Mouse (Mus musculus) forebrain, embryonic 10.5 days (tissue): Measurements from ENCODE around the gene Sestd1. TPM values are rescaled to one million over a fixed set of nuclear protein-coding genes. Genes with fewer than 3 reads are reported as not detected.

Experiments used
- DNase-seq: peaks from one replicate; pipeline ENCODE4 v3.0.0-alpha.2; 2017; ENCODE audit warnings: low spot score; ENCODE audit errors: extremely low spot score
- H3K27ac ChIP-seq: fragments of 300-500 bp; sonication (generic); 2 replicates; pipeline ENCODE4 v1.5.1; 2016; ENCODE audit warnings: mild to moderate bottlenecking
- H3K27me3 ChIP-seq: fragments of 300-500 bp; sonication (generic); 2 replicates; pipeline ENCODE4 v1.6.1; 2016; ENCODE audit warnings: mild to moderate bottlenecking; ENCODE audit not compliant: poor library complexity, severe bottlenecking
- H3K36me3 ChIP-seq: fragments of 300-500 bp; sonication (generic); replicated peaks from 2 replicates; pipeline ENCODE4 v1.6.1; 2016; ENCODE audit warnings: mild to moderate bottlenecking, moderate library complexity
- H3K4me1 ChIP-seq: fragments of 300-500 bp; sonication (generic); 2 replicates; pipeline ENCODE4 v1.6.1; 2016
- H3K4me3 ChIP-seq: fragments of 300-500 bp; sonication (generic); 2 replicates; pipeline ENCODE4 v1.5.1; 2016; ENCODE audit warnings: mild to moderate bottlenecking, moderate library complexity
- H3K9me3 ChIP-seq: fragments of 300-500 bp; sonication (generic); 2 replicates; pipeline ENCODE4 v1.6.1; 2016; ENCODE audit warnings: mild to moderate bottlenecking, moderate library complexity
- WGBS: fragments of 180-500 bp; shearing (Covaris S2); methylation state at CpG from one replicate; pipeline ENCODE4 v1.1.7; 2016; 5-methylcytosine and 5-hydroxymethylcytosine counted together
- polyA plus RNA-seq: library from polyadenylated mRNA; unstranded; fragments of >200 nt; fragmentation: Nextera tagmentation; extraction: Ambion mirVana; gene quantifications from 2 replicates; pipeline ENCODE4 v1.2.1, GENCODE M21; 2016

Gene Sestd1
- polyA plus RNA-seq, 1 experiment from 2014 or later, result 16.6 TPM

DNA sequence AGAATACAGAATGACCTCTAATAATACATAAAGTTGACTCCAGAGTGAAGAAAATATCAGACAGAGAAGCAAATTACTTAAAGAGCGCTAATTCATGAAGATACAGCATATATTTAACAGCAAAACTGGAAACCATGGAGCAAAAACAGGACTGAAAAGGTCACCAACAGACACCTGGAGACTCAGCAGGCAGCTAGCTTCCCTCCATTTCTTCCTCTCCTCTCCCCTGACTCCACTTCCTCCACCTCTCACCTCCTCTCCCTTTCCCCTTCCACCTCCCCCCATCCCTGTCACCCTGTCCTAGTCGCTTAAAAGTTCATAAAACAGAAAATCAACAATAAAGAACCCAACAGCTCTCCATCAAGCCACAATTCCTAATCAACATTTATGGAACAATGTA is 13.5 kb downstream of the Sestd1 start:
- H3K4me3 ChIP-seq, result no peak overlapping the region
- WGBS, result 85% methylated on average over 2 of the region's 2 CpGs

DNA sequence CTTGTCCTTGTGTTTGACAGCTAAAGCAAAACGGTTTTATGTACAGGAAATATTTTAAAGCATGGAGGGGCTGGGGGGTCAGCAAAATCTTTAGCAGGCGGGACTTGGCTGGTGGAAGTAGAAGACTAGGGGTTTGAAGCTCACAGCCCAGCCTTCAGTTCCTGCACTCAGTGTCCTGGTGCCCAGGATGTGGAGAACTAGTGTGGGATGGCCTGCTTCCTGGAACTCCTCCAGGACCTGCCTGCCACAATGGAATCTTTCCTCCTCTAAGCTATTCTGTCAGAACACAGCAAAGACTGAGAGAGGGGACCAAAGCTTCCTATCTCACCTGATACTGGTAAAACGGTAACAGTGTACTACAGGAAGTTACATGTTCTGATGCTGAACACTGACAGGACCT is 14.4 kb downstream of the Sestd1 start:
- H3K27ac ChIP-seq, result no peak overlapping the region
- 85% methylated on average over 3 of the region's 3 CpGs for WGBS
- H3K36me3 ChIP-seq, result no peaks in the 10 kb centered on the region
- DNase-seq, result no peak
- no peaks in the 10 kb centered on the region for H3K27me3 ChIP-seq
- no peak overlapping the region for H3K4me3 ChIP-seq
- H3K4me1 ChIP-seq, result peaks cover 40% of the 10 kb centered on the region
- no peaks in the 10 kb centered on the region for H3K9me3 ChIP-seq

More for the DNA sequence above, 13.5 kb downstream of the Sestd1 start:
- Histone ChIP-seq H3K27me3 (no peaks in the 10 kb centered on the region), H3K9me3 (no peaks in the 10 kb centered on the region), H3K4me1 (peaks cover 40% of the 10 kb centered on the region), H3K27ac (no peak overlapping the region), H3K36me3 (no peaks in the 10 kb centered on the region; the same call in 1 of the 2 replicates)
- no peak for DNase-seq

DNA sequence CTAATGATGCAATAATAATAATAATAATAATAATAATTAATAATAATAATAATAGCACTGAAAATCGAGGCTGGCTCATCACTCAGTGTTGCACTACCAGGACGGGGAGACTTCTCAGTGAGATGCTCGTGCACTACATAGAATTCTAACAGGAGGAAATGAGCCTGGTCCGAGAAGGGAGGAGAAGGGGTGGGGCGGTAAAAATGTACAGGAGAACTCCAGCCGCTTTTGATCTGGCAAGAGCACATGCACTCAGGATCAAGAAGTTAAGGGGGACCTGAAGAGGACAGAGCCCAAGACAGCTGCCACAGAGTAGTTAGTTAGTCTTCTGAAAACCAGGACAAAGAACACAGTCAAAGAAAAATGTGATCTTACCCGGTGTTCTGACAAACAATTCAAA is 15.1 kb downstream of the Sestd1 start:
- Histone ChIP-seq H3K9me3 (no peaks in the 10 kb centered on the region), H3K27me3 (no peaks in the 10 kb centered on the region), H3K36me3 (no peaks in the 10 kb centered on the region), H3K27ac (no peak overlapping the region), H3K4me3 (no peak overlapping the region), H3K4me1 (peaks cover 40% of the 10 kb centered on the region)
- WGBS, result 80% methylated on average over 7 of the region's 7 CpGs
- DNase-seq, result no peak

DNA sequence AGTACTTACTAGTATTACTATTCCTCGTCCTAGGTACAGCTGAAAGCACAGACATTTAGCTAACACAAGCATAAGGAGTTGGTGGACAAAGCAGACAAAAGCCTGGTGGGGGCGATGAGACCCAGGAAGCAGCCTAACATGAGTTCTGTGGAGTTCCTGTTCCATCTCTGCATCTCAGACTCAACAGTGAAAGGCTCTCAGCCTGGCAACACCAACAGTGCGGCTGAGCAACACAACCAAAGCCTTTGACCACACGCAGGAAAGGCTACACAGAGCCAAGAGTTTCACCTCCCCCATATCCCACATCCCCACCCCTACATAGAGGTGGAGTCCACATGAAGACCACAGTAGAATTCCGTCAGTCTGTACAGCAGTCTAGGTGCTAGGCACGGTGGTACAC is 15.8 kb downstream of the Sestd1 start:
- Histone ChIP-seq H3K36me3 (no peaks in the 10 kb centered on the region), H3K27me3 (no peaks in the 10 kb centered on the region), H3K4me1 (peaks cover 37% of the 10 kb centered on the region), H3K4me3 (no peak overlapping the region), H3K27ac (no peak overlapping the region), H3K9me3 (no peaks in the 10 kb centered on the region)
- WGBS, result 82% methylated on average over 6 of the region's 6 CpGs
- DNase-seq, result no peak

DNA sequence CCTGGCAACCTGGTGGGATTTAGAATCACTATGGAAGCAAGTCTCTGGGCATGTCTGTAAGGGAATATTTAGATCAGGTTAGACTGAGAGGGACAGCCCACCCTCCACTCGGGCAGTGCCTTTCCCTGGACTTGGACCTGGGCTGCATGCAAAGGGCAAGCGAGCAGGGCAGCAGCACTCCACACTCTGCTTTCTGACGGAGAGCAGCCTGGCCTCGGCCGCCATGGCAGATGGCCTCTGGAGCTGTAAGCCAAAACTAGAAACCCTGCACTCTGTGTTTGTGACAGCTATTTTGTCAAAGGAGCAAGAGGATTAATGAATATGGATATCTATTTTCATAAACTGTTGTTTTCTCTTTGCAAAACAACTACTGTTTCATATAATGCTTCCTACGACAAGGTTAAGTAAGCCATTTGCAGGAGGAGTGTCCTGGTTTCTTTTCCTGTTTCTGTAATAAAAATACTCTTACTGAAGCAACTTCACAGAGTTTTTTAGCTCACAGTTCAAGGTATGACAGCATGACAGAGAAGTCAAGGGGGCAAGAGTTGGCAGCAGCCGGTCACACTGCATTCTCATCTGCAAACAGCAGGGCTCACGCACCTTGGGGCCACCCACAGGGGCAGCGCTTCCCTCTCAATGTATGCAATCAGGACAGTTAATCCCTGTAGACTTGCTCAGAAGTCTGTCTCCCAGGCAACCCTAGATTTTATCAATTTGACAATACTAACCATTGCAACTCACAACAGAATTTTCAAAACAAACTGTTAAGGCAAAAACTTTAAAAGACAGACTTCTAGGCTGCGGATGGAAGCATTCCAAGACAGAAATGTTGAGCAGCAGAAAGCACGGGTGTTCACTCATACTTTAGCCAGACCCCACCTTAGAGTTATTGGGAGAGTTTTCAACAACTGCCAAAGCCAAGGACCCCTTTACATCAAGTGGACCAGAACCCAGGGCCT is 16.6 kb downstream of the Sestd1 start:
- WGBS, result 66% methylated on average over 11 of the region's 11 CpGs
- Histone ChIP-seq H3K36me3 (no peaks in the 10 kb centered on the region), H3K27ac (no peak overlapping the region), H3K27me3 (no peaks in the 10 kb centered on the region), H3K4me1 (peaks cover 31% of the 10 kb centered on the region), H3K9me3 (no peaks in the 10 kb centered on the region), H3K4me3 (no peak overlapping the region)
- DNase-seq, result no peak

DNA sequence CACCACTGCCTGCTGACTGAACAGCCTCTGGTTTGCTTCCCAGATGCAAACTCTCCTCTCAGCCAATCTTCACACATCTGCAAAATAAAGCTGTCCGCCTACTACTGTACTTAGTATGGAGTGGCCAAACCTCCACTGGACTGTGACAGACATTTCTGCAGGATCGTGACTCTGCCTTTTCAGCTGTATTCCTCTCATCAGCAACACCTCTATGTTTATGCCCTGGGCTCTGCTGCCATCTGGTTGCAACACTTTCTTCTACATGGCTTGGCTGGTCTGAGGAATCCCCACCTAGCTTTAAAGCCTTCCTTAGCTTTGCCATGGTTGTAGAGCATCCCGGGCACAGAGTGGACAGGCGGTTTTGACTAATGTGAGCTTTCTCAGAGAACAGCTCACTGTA is 20.3 kb downstream of the Sestd1 start:
- 89% methylated on average over 4 of the region's 4 CpGs for WGBS
- peaks cover 30% of the 10 kb centered on the region for H3K4me1 ChIP-seq
- H3K27me3 ChIP-seq, result no peaks in the 10 kb centered on the region
- no peak overlapping the region for H3K27ac ChIP-seq
- H3K9me3 ChIP-seq, result no peaks in the 10 kb centered on the region
- H3K36me3 ChIP-seq, result peaks cover 15% of the 10 kb centered on the region
- DNase-seq, result no peak
- no peak overlapping the region for H3K4me3 ChIP-seq

DNA sequence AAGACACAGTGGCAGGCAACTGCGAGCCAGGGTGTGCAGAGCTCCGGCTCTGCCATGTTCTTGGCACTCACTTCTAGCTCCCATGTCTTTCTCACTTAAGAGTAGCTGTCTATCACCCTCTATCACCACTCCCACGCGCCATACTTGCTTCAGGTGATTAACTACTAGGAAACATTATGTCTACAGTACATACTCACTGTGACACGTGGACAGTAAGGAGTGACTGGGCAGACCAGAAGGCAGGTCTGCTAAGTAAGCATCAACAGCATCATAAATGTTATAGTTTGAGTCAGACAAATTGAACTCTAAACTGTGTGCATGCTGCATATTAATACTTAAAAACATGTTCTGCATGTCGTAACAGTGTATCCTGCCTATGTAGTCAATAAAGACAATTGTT is 27.2 kb downstream of the Sestd1 start:
- H3K4me1 ChIP-seq, result peaks cover 28% of the 10 kb centered on the region
- H3K36me3 ChIP-seq, result peaks cover 19% of the 10 kb centered on the region
- no peak overlapping the region for H3K4me3 ChIP-seq
- no peaks in the 10 kb centered on the region for H3K9me3 ChIP-seq
- no peak for DNase-seq
- WGBS, result 93% methylated on average over 6 of the region's 6 CpGs
- H3K27me3 ChIP-seq, result no peaks in the 10 kb centered on the region
- no peak overlapping the region for H3K27ac ChIP-seq

DNA sequence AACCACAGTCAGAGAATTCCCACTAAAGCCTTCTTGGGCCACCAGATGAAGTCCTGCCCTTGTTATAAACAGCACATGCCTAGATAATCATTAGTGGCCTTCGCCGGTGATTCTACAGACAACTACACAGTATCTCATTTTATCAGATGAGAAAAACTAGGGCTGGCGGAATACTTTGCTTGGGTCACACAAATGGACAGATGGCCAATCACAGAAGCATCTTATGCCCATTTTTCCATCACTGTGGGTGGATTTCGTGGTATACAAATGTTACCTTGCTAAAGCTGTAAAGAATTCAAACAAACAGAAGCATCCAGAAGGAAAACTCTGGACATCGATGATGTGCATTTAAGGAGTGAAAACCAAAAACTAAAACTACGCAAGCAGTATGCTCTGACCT is 28.7 kb downstream of the Sestd1 start:
- no peaks in the 10 kb centered on the region for H3K27me3 ChIP-seq
- peaks cover 15% of the 10 kb centered on the region for H3K4me1 ChIP-seq
- WGBS, result 94% methylated on average over 6 of the region's 6 CpGs
- no peak for DNase-seq
- H3K9me3 ChIP-seq, result no peaks in the 10 kb centered on the region
- no peak overlapping the region for H3K27ac ChIP-seq
- peaks cover 20% of the 10 kb centered on the region for H3K36me3 ChIP-seq
- no peak overlapping the region for H3K4me3 ChIP-seq

DNA sequence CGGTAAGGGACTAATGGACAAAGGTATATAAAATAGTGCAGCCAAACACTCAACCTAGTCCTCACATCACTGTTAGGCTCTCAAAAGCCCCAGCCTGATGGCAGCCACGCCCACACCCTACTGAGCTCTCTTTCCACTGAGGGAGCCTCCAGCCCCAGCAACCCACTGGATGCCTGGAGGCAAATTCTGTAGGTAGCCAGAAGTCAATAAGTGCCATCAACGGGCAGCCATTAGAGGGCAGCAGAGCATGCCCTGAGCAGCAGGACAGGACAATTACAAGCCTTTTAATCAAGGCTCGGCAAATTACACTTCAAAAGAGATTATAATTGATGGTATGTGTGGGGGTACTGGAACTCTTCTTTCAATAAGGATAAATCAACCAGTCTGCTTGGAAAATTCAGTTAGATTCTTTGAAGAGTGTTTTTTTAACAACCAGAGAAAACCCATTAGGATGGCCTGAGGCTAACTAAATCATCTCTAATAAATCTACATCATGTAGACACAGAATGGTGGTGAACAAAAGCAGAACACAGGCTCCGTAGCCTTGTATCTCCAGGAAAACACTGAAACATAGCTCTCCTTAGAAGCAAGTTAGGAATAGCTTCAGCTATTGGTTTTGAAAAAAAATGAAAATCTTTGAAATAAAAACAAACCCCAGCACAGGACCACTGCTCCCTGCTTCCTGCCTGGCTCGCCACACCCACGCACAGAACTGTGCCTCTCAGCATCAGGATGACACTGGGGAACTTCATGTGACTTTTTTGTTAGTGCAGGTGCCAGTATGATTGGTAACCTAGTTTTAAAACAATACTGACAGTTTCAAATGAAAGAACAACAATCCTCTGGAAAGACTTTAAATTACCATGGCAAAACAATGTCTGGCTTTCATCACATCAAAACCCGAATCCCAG is 30.4 kb downstream of the Sestd1 start:
- H3K27me3 ChIP-seq, result no peaks in the 10 kb centered on the region
- H3K36me3 ChIP-seq, result peaks cover 13% of the 10 kb centered on the region; the same call in 1 of the 2 replicates
- WGBS, result 42% methylated on average over 8 of the region's 8 CpGs
- peak; percentile 40 for DNase-seq
- H3K4me1 ChIP-seq, result peaks cover 25% of the 10 kb centered on the region
- H3K27ac ChIP-seq, result no peak overlapping the region
- H3K4me3 ChIP-seq, result no peak overlapping the region
- no peaks in the 10 kb centered on the region for H3K9me3 ChIP-seq

DNA sequence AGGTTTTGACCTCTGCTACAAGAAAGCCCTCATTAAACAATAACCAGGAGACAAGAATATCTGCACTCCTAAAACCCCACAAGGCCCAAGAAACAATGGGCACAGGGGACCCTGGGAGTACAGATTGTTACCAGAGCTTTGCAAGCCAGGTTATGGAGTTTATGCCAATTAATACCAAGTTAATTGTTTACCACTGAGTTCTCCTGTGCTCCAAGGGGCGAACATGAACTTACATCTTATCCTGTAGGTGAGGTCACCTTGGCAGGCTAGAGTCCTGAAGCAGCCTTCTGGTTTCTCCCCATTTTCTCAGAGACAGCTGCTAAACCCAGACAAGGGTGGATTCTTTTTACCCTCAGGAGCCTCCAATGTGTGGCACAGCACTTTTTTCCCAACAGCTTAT is 32.0 kb downstream of the Sestd1 start:
- no peak overlapping the region for H3K27ac ChIP-seq
- no peak for DNase-seq
- H3K4me3 ChIP-seq, result no peak overlapping the region
- 93% methylated on average over 1 of the region's 1 CpGs for WGBS
- peaks cover 25% of the 10 kb centered on the region for H3K4me1 ChIP-seq
- no peaks in the 10 kb centered on the region for H3K27me3 ChIP-seq
- no peaks in the 10 kb centered on the region for H3K9me3 ChIP-seq
- peaks cover 27% of the 10 kb centered on the region for H3K36me3 ChIP-seq

DNA sequence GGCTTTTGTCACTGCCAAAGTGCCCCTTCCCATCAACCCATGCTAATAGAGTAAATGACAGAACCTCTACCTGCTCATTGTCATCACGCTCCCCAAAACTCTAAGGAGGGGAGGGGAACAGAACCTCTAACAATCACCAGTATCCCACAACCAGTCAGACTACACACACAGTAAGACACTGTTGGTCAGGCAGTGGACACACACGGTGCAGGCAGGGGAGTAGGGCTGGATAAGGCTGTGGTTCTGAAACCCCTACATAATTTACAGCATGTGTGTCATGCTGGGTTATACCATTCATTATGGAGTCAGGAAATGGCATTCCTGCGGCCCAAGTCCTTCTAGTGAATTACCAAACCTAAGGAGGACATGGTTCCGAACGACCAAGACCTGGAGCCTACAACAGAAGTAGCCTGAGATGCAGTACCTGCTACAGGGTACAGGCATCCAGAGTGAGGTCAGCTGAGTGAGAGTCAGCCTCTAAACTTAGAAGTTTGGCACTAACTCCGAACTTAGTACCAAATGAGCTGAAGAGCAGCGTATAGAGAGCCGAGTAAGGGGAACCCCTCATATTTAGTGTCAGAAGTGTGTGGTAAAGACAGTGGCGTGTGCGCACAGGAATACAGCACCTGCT is 33.1 kb downstream of the Sestd1 start:
- Histone ChIP-seq H3K27me3 (no peaks in the 10 kb centered on the region), H3K4me3 (no peak overlapping the region), H3K4me1 (peaks cover 25% of the 10 kb centered on the region), H3K9me3 (no peaks in the 10 kb centered on the region), H3K36me3 (peaks cover 35% of the 10 kb centered on the region), H3K27ac (no peak overlapping the region)
- 93% methylated on average over 10 of the region's 10 CpGs for WGBS
- no peak for DNase-seq

DNA sequence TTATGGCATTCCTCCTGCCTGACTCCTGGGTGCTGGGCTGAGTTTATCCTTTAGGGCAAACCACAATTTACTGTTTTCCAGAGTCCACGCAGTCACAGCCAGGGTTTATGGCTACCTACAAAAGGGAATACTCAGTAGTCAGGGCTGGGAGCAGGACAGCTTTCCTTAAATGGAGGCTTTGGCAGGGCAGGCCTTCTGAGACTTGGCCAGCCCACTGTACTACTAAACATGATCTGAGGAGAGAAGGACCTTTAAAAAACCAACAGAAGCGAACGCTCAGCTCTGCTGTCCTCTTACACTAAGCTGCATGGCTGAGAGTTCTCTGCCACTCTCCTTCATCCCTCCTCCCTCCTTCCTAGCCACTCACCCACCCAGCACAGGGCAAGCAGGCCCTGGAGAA is 34.6 kb downstream of the Sestd1 start:
- peak overlapping the region; percentile 74; the same call in 1 of the 2 replicates for H3K27ac ChIP-seq
- WGBS, result 81% methylated on average over 3 of the region's 3 CpGs
- no peak overlapping the region for H3K4me3 ChIP-seq
- H3K9me3 ChIP-seq, result no peaks in the 10 kb centered on the region
- DNase-seq, result no peak
- H3K27me3 ChIP-seq, result no peaks in the 10 kb centered on the region
- H3K36me3 ChIP-seq, result peaks cover 46% of the 10 kb centered on the region
- peaks cover 25% of the 10 kb centered on the region for H3K4me1 ChIP-seq
